Comparison of ENCODE assay signal across 15 mouse cellular contexts in the genomic region with DNA sequence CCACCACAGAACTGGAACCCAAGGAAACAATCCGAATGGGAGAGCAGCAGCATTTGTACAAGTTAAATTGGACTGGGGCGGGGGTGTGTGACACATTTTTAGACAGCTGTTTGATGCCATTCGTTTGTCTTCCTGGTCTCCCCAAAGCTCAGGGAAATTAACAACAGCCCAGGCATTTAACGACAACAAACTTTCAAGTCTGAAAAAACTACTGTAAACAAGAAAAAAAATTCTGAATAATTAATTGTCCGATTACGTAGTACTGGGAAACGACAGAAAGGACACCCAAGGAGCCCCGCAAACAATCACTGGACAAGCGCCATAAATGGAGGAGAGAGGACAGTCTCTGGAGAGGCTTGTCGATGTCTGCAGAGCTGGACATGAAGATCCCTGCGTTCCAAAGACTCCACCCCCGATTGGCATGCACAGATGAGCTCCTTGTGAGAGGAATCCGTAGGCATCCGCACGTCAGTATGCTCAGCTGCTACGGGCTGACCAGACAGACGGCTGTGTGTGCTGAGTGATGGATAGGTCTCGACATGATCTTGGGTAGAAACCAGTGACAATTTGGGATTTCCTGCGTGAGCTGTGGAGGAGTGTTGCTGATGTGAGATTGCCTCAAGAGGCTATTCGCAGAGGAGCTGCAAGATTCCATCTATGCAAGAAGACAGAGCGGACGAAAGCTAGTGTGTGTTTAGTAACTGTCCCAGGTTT. TPM values are rescaled to one million over a fixed set of nuclear protein-coding genes. Genes with fewer than 3 reads are reported as not detected.
DNase-seq lines count a peak whose midpoint lies in the region; ATAC-seq and TF ChIP-seq lines count a peak whose summit lies in the region.
"Had no signal": no experiment of that assay in that cellular context is flagged by ENCODE, and none has a peak within 500 bp of the region (broad histone marks: within the 10 kb centered on the region; RNA-seq: fewer than 3 reads in every experiment).

No protein-coding gene starts in this region.

- H3K4me1 ChIP-seq in hindbrain, postnatal 0 days (ENCODE audit: insufficient read depth, low read length): no peaks in the 10 kb centered on the region
- H3K4me1 ChIP-seq in hindbrain, embryonic 11.5 days (replicated peaks; ENCODE audit: control insufficient read depth, insufficient read depth, low read length): no peaks in the 10 kb centered on the region
- H3K4me1 ChIP-seq in lung, embryonic 14.5 days (ENCODE audit: insufficient read depth): no peaks in the 10 kb centered on the region
- H3K4me1 ChIP-seq: liver, embryonic 12.5 days; megakaryocyte, embryonic 14.5 days; neural tube, embryonic 13.5 days had no signal

- 68% methylated on average over 22 of the region's 22 CpGs for WGBS in hindbrain, postnatal 0 days
- 82% methylated on average over 22 of the region's 22 CpGs for WGBS in hindbrain, embryonic 11.5 days
- WGBS in lung, embryonic 14.5 days: 39% methylated on average over 22 of the region's 22 CpGs

- no peaks in the 10 kb centered on the region for H3K36me3 ChIP-seq in hindbrain, postnatal 0 days (ENCODE audit: insufficient read depth, low read length)
- no peaks in the 10 kb centered on the region for H3K36me3 ChIP-seq in hindbrain, embryonic 11.5 days (ENCODE audit: control insufficient read depth, insufficient read depth, low read length)
- no peaks in the 10 kb centered on the region for H3K36me3 ChIP-seq in lung, embryonic 14.5 days (ENCODE audit: insufficient read depth)
- H3K36me3 ChIP-seq: liver, embryonic 12.5 days; neural tube, embryonic 13.5 days had no signal

- H3K9me3 ChIP-seq in hindbrain, postnatal 0 days (ENCODE audit: low read length): no peaks in the 10 kb centered on the region
- no peaks in the 10 kb centered on the region for H3K9me3 ChIP-seq in hindbrain, embryonic 11.5 days (ENCODE audit: control insufficient read depth, low read length)
- no peaks in the 10 kb centered on the region for H3K9me3 ChIP-seq in lung, embryonic 14.5 days (ENCODE audit: low read depth, low read length)
- H3K9me3 ChIP-seq: liver, embryonic 12.5 days had no signal

- H3K27me3 ChIP-seq in hindbrain, postnatal 0 days (ENCODE audit: insufficient read depth, low read length): no peaks in the 10 kb centered on the region
- H3K27me3 ChIP-seq in hindbrain, embryonic 11.5 days (ENCODE audit: control insufficient read depth, insufficient read depth, low read length): no peaks in the 10 kb centered on the region
- no peaks in the 10 kb centered on the region for H3K27me3 ChIP-seq in lung, embryonic 14.5 days (ENCODE audit: insufficient read depth, low read length)
- H3K27me3 ChIP-seq: liver, embryonic 12.5 days; megakaryocyte, embryonic 14.5 days; neural tube, embryonic 13.5 days had no signal

- H3K9ac ChIP-seq in hindbrain, postnatal 0 days (replicated peaks; ENCODE audit: low read length): no peak overlapping the region
- H3K9ac ChIP-seq in hindbrain, embryonic 11.5 days (ENCODE audit: low read depth, low read length): no peak overlapping the region
- H3K9ac ChIP-seq in lung, embryonic 14.5 days: no peak overlapping the region
- H3K9ac ChIP-seq: forebrain, postnatal 0 days; liver, embryonic 12.5 days; neural tube, embryonic 13.5 days had no signal

- peak overlapping the region; percentile 4; the same call in 1 of the 2 replicates for H3K4me2 ChIP-seq in hindbrain, postnatal 0 days (ENCODE audit: low read depth, low read length)
- no peak overlapping the region for H3K4me2 ChIP-seq in hindbrain, embryonic 11.5 days (replicated peaks; ENCODE audit: low read depth, low read length)
- H3K4me2 ChIP-seq in lung, embryonic 14.5 days: peak overlapping the region; percentile 43
- H3K4me2 ChIP-seq: liver, embryonic 12.5 days; neural tube, embryonic 13.5 days had no signal

- ATAC-seq in hindbrain, postnatal 0 days: no peak
- no peak for ATAC-seq in hindbrain, embryonic 11.5 days (ENCODE audit: low FRiP score)
- ATAC-seq in lung, embryonic 14.5 days (ENCODE audit: insufficient read depth): peak; percentile 86
- no peak for ATAC-seq in CD4-positive, CD25-positive, alpha-beta regulatory T cell, adult 4 months
- ATAC-seq: forebrain, postnatal 0 days; liver, embryonic 12.5 days had no signal

- TF ChIP-seq CTCF in hindbrain, postnatal 0 days (IDR thresholded peaks at IDR 0.05; ENCODE audit: low read depth): no peak
- no peak for TF ChIP-seq CTCF in lung, embryonic 14.5 days (IDR thresholded peaks at IDR 0.05; ENCODE audit: low read depth)

- H3K4me3 ChIP-seq in hindbrain, postnatal 0 days (ENCODE audit: low read length): no peak overlapping the region
- H3K4me3 ChIP-seq in hindbrain, embryonic 11.5 days (ENCODE audit: low read depth, low read length): no peak overlapping the region
- H3K4me3 ChIP-seq in lung, embryonic 14.5 days (ENCODE audit: low read depth, low read length): 0 out of 2 replicates have a peak overlapping the region, but pooled peaks have one; percentile 3
- H3K4me3 ChIP-seq: liver, embryonic 12.5 days; megakaryocyte, embryonic 14.5 days; neural tube, embryonic 13.5 days had no signal

- H3K27ac ChIP-seq in hindbrain, postnatal 0 days: no peak overlapping the region
- no peak overlapping the region for H3K27ac ChIP-seq in hindbrain, embryonic 11.5 days (ENCODE audit: low read depth, low read length)
- no peak overlapping the region for H3K27ac ChIP-seq in lung, embryonic 14.5 days (ENCODE audit: low read depth)
- H3K27ac ChIP-seq: liver, embryonic 12.5 days; neural tube, embryonic 13.5 days had no signal

- no peak for DNase-seq in hindbrain, postnatal 0 days (ENCODE audit: low spot score)
- no peak for DNase-seq in hindbrain, embryonic 11.5 days (ENCODE audit: low spot score)
- DNase-seq in lung, embryonic 14.5 days: peak; percentile 68
- DNase-seq in lung, adult 18-20 months: no peak
- DNase-seq in ZHBTc4 (ENCODE audit: low read depth, low spot score): peak; percentile 63
- DNase-seq in lung, postnatal 14 days: peak; percentile 3
- DNase-seq: cerebellum, adult 18-20 months; forebrain, postnatal 0 days; thymus, adult 18-20 months had no signal

RNA-seq across cellular contexts. Expression of a gene that starts 21.0 kb away (rescaled TPM):
- 0.73 TPM in 1 of 2 replicates, not detected in the other for total RNA-seq in hindbrain, postnatal 0 days (2014; rRNA removed)
- polyA plus RNA-seq in hindbrain, postnatal 0 days (2015; fragmentation: Nextera tagmentation; extraction: Ambion mirVana): 0.21 and 0.31 TPM in 2 replicates
- 0.49 and 0.50 TPM in 2 replicates for polyA plus RNA-seq in hindbrain, embryonic 11.5 days (2014; fragmentation: Nextera tagmentation; extraction: Ambion mirVana)
- 0.66 and 0.68 TPM in 2 replicates for polyA plus RNA-seq in lung, embryonic 14.5 days (2014; fragmentation: Nextera tagmentation; extraction: Ambion mirVana)
- not detected for polyA plus RNA-seq in CD4-positive, CD25-positive, alpha-beta regulatory T cell, adult 4 months (2017; shearing (Covaris generic))
- total RNA-seq: granulocyte monocyte progenitor cell, adult 5-6 weeks; heart, postnatal 25 days had no signal

Comparison
In these comparisons a context has a peak if more than half of its experiments do, and no peak if none do; other contexts are left out.
1. DNase-seq: peak in lung, embryonic 14.5 days (single experiment), ZHBTc4 (single experiment) and lung, postnatal 14 days (single experiment); none in hindbrain, postnatal 0 days (single experiment), hindbrain, embryonic 11.5 days (single experiment) and lung, adult 18-20 months (0 of 2).